Mouse (Mus musculus): ENCODE measurements around the gene Rcc1l. TPM values are rescaled to one million over a fixed set of nuclear protein-coding genes. Genes with fewer than 3 reads are reported as not detected.

The Rcc1l gene
- total RNA-seq, 1 experiment from 2014 or later: 6.3 TPM

DNA sequence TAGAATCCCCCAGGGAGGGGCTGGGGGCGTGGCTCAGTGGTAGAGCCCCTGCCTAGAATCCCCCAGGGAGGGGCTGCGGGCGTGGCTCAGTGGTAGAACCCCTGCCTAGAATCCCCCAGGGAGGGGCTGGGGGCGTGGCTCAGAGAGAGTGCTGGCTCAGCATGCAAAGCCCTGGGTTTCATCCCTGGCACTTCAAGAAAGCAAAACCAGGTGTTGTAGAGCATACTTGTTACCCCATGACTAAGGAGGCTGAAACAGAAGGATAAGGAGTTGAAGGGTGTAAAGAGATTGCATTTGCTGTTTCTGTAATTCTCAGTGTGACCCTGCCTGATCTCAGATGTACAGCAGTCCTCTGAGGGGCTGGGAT is 54.7 kb downstream of the Rcc1l start:
- no peak for ATAC-seq (replicated peaks; ENCODE audit: insufficient number of reproducible peaks, low FRiP score, low TSS enrichment, poor library complexity, severe bottlenecking)

DNA sequence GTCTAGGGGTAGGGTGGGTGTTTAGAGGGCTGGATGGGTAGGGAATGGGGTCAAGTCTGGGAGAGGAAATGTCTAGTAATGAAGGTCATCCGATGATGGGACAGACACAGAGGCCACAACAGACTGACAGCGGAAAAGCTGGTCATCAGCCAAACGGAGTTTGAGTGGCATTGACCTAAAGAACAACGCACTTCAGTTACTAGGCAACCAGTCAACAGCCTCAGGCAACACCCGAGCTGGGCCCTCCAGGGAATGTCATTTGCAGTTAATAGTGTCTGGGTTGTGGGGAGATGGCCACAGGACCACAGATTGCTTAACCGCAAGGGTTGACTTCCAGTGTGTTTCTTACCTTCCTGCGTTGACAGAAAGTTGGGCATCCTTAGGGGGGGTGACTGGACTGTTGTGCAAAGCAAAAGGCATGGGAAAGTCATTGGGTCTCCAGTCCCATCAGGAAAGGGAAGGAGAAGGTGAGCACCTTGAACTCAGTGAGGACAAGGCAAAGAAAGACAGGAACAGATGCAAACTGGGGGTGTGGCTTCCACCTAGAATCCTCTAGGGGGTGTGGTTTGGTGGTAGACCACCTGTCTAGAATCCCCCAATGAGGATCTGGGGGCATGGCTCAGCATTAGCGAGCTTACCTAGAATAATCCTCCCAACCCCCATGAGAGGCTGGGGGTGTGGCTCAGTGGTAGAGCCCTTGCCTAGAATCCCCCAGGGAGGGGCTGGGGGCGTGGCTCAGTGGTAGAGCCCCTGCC is 55.3 kb downstream of the Rcc1l start:
- ATAC-seq (replicated peaks; ENCODE audit: insufficient number of reproducible peaks, low FRiP score, low TSS enrichment, poor library complexity, severe bottlenecking): no peak

DNA sequence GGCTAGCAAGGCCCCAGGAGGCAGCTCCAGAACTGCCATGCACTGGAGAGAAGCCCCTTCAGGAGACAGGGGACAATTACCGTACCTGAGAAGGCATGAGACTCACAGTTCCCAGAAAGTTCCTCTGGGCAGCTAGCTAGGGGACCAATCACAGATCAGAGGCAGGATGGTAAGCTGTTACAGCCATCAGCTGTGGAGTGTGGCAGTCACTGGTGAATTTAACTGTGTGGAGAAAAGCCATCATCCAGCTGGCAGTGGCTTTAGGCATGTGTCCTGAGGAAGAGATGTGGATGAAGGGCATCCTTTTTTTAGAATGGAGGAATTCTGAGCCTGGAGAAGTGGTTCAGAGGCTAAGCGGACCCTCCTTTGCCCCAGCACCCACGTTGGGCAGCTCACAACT is 56.4 kb downstream of the Rcc1l start:
- no peak for ATAC-seq (replicated peaks; ENCODE audit: insufficient number of reproducible peaks, low FRiP score, low TSS enrichment, poor library complexity, severe bottlenecking)

DNA sequence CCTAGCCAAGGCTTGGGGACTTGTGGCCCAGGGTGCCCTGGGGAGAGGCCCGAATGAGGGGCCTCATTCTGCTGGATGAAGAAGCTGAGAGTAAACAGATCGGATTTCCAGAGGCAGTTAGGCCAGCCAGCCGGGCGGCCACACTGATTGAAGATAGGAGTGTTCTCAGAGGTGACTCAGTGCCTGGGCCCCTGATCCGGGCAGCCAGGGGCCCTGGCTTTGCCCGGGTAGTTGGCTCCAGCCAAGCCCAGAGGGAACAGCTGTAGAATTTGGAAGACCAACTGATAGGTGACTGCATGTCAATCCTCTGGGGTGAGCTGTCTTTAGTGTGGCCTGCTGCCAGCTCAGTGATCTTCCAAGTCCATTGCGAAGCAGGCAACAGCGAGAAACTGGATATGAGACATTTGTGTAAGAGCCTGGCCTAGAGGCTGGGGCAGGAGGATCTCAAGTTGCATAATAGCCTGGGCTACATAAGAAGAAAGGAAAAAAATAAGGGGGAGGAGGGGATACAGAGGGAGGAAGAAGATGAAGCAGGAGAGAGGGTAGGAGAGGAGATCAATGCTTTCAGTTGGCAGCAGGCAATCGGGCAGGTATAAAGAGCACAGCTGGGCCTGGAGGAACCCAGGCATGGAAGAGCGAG is 57.0 kb downstream of the Rcc1l start:
- ATAC-seq (replicated peaks; ENCODE audit: insufficient number of reproducible peaks, low FRiP score, low TSS enrichment, poor library complexity, severe bottlenecking): no peak

DNA sequence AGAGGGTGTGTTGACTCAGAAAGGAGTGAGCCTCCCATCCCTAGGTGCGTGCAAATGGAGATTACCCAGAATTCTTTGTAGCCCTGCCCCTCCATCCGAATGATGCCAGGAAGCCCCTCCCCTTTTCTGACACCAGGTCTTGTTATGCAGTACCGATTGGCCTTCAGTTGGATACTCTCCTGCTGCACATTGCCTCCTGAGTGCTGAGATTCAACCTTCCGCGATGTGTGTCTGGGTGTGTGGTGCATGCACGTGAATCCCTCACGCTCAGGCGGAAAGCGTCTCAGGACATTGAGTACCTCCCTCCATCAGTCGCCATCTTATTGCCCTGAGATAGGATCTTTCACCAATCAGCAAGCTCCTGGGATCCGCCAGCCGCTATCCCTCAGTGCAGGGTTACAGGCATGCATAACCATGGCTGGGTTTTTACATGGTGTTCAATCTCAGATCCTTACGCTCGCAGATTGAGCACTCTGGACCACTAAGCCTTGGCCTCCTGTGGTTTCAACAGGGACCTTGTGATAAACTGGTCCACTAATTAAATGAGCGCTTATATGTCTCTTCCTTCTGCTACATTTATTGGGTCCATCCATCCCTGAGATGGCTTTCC is 57.7 kb downstream of the Rcc1l start:
- no peak for ATAC-seq (replicated peaks; ENCODE audit: insufficient number of reproducible peaks, low FRiP score, low TSS enrichment, poor library complexity, severe bottlenecking)

DNA sequence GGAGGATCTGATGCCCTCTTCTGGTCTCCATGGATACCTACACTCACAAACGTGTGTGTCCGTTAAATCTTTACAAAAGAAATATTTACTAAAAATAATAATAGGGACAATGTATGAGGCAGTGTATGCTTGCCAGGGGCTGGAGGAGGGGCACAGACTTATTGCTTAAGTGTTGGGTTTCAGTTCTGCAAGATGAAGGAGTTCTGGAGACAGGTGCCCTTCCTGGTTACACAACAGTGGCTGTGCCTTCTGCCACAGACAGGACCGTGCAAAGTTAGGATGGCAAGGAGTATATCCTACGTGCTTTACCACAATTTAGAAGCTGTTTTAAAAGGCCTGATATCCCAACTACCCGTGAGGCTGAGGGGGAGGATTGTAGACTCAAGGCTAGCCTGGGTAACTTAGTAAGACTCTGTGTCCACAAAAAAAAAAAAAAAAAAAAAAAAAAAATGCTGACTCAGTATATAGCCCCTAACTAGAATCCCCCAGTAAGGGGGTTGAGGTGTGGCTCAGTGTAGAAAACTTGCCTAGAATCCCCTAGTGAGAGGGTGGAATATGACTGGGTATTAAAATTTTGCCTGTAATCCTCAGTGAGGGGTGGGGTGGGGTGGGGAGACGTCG is 60.8 kb downstream of the Rcc1l start:
- no peak for ATAC-seq (replicated peaks; ENCODE audit: insufficient number of reproducible peaks, low FRiP score, low TSS enrichment, poor library complexity, severe bottlenecking)

DNA sequence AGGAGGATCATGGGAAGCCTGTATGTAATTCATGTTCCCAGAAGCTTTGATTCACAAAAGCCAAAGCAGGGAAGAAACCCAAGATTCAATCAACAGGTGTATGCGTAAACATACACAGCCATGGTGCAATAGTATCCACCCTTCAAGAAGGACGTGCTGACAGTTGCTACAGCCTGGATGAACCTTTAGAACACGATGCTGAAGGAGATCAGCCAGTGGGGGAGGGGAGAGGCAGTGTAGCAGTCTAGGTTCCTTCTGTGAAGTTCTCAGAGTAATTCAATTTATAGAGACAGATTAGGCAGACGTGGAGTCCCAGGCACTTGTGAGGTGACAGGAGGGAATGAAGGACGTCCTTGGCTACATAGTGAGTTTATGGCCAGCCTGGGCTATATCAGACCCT is 61.6 kb downstream of the Rcc1l start:
- no peak for ATAC-seq (replicated peaks; ENCODE audit: insufficient number of reproducible peaks, low FRiP score, low TSS enrichment, poor library complexity, severe bottlenecking)

DNA sequence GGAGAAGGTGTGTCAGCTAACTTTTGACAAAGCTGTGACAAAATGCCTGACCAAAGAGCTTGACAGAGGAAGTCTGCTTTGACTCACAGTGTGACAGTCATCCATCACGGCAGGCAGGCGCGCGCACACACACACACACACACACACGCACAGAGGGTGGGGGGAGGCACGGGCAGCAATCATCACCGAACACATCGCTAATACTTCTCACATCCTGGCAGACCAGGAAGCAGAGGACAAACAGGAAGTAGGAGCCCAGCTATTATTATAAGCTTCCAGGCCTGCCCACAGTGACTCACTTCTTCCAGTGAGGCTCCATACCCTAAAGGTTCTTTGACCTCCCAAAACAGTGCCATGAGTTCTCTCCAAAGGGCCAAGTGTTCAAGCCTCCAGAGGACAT is 70.7 kb downstream of the Rcc1l start:
- 0 out of 2 replicates have a peak, but pooled peaks have one; percentile 25 for ATAC-seq (replicated peaks; ENCODE audit: insufficient number of reproducible peaks, low FRiP score, low TSS enrichment, poor library complexity, severe bottlenecking)

DNA sequence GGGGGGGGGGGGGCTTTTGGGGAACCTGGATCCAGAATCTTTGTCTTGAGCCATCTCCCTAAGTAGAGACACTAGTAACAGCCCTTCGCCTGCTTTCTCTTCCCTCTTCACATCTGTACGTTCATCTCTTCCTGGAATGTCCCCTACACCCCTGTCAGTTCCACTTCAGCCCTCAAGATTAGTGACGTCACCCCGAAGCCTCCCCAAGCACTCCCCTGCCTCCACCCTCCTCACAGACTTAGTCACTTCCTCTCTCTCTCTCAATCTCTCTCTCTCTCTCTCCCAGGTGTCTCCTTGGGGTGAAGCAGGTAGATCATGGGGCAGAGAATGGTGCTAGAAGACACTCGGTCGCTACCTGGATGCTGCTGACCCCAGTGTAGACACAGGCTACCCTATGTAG is 73.9 kb downstream of the Rcc1l start:
- 0 out of 2 replicates have a peak, but pooled peaks have one; percentile 25 for ATAC-seq (replicated peaks; ENCODE audit: insufficient number of reproducible peaks, low FRiP score, low TSS enrichment, poor library complexity, severe bottlenecking)

DNA sequence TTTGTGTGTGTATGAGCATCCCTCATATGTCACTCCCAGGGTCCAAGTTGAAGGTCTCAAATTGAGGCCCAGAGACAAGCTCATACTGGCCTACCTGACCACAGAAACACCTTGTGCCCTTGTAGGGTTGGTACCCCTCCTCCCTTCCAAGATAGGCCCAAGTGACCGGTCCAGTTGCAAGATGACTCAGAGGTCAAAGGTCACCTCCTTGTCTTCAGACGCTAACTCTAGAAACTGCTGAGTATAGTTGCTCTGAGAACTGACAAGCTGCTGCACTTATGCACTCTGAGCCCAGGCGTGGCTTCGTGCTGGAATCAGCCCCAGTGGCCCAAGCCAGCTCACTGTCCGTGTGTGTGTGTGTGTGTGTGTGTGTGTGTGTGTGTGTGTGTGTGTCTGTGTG is 74.7 kb downstream of the Rcc1l start:
- no peak for ATAC-seq (replicated peaks; ENCODE audit: insufficient number of reproducible peaks, low FRiP score, low TSS enrichment, poor library complexity, severe bottlenecking)

DNA sequence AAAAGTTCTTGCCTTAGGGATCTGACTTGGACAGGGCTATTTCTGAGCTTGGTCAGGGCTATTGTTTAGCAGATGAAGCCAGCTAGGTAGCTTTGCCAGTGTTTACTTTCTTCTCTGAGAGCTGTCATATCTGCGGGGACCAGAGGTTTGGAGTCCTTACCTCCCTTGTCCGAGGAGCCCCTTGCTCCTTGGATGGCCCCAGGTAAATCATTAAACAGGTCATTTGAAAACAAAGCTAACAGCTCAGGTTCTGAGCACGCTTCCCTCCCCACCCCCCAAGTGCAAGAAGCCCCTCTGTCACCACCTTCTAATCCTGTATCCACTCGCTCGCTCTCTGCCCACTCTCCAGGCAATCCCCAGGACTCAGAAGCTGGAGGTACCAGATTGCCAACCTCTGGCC is 75.3 kb downstream of the Rcc1l start:
- no peak for ATAC-seq (replicated peaks; ENCODE audit: insufficient number of reproducible peaks, low FRiP score, low TSS enrichment, poor library complexity, severe bottlenecking)

DNA sequence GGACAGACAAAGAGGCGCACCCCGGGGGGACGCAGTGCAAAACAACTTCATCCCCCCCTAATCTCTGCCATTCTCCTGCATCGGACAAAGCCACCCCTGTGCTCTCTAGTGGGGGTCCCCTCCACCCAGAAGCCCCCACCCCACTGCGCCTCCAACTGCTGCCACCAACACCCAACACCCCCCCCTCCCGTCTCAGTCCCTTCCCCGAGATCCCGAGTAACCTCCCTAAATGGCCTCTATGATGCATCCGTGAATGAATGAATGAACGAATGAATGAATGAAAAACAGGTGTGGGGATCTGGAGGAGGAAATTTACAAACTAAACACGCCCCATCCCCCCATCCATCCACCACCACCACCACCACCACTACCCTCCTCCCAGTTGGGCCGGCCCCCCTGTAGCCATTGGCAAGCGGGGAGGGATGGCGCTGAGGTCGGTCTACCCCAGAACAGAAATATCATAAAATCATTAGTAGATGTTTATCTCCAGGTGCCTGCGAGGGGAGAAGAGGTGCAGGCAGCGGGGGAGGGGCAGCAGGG is 76.3 kb downstream of the Rcc1l start:
- no peak for ATAC-seq (replicated peaks; ENCODE audit: insufficient number of reproducible peaks, low FRiP score, low TSS enrichment, poor library complexity, severe bottlenecking)

DNA sequence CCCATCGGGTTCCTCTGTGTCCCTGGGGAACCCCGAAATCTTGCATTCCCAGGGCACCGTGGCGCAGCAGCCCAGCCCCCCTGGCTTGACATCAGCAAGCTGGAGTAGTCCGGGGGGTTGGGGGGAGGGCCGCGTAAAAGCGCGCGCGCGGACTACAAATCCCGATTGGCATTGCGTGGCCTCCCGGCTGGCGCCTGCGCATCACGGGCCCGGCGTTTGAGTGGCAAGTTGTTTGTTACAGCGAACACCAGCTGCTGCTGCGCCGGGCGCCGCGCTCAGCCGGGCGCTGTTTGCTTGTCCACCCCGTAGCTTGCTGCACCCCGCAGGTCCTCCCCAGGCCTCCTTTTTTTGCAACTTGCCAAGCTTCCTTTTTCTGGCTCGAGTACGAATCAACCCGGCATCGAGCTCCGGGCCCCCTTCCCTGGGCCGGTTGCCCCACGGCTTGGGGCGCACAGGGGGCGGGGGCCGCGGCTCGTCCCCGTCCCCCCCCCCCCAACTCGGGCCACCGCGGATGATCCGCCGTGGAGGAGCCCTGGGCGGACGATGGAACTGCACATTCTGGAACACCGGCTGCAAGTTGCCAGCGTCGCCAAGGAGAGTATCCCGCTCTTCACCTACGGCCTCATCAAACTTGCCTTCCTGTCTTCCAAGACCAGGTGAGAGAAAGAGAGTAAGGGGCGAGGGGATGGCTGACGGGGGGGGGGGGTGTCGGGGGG is 76.9 kb downstream of the Rcc1l start, which contains the start of gene Castor2:
Castor2 (plus strand) TSS at position 216 of the 716 bp plus-strand sequence.
- ATAC-seq (replicated peaks; ENCODE audit: insufficient number of reproducible peaks, low FRiP score, low TSS enrichment, poor library complexity, severe bottlenecking): peak; percentile 75

DNA sequence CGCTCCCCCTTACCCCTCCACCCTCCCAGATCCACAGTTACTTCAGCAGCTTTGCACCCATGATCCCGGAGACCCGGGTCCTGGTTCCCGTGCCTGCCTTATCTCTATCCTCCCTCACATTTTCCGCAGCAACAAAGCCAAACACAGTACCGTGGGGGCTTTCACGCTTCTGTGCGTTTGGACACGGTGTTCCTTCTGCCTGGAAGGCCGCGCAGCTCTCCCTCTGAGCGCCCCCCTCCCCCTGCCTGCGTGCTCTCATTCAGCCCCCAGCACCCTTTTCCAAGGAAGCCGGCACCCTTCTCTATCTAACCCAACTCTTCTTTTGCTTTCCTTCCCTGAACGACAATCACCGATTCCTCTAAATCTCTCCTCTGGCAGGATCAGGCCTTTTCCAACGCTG is 77.6 kb downstream of the Rcc1l start:
- ATAC-seq (replicated peaks; ENCODE audit: insufficient number of reproducible peaks, low FRiP score, low TSS enrichment, poor library complexity, severe bottlenecking): no peak

DNA sequence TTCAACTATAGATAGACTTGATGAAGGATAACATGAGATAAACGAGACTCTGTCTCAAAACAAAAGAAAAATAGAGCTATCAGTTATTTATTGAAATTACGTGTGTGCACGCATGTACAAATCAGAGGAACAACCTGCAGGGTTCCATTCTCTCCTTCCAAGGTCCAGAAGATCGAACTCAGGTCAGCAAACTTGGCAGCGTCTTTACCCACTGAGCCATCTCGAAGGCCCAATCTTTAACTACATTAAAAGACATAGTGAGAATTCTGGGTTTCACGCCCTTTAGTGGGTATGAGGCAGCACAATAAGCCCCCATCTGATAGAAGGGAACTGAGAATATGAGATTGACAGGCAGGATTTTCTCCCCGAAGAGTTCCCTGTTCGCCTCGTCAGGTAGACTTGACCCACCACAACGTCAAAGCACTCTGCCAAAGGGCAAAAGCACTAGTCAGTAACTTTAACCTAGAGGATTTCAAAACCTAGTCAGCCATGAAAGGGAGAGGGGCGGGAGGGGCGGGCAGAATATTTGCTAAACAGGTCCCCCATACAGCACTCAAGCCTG is 78.2 kb downstream of the Rcc1l start:
- no peak for ATAC-seq (replicated peaks; ENCODE audit: insufficient number of reproducible peaks, low FRiP score, low TSS enrichment, poor library complexity, severe bottlenecking)

Data from monocyte, adult 5-6 weeks (primary cell).